Mouse (Mus musculus): Measurements from ENCODE around the gene Slc5a4b. TPM values are rescaled to one million over a fixed set of nuclear protein-coding genes. Genes with fewer than 3 reads are reported as not detected.
A peak's percentile ranks its signal among the peaks of the same experiment; 100 is the strongest.
"Not testable (repeated sequence)": the region's sequence is repeated elsewhere in the genome, so short reads cannot be mapped to it uniquely, and the experiment has no call there.

Slc5a4b gene
- not detected for total RNA-seq (2021)

DNA sequence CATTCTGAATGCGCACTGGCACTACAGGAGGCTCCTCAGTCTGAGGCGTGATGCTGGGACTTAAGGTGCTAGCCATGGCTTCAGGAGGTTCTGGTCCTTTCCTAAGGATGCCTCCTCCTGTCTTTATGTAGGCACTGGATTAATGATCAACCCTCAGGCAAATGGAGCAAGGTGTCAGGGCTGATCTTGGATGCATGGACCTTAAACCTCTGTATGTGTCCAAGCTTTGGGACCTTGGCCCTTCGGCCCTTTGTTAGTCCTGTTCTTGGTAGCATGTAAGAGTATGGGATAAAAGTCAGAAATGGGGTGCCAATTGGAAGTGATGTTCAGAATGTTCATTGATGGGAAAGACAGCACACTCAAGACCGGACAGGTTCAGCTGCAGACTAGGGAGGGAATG lies at the start of gene Slc5a4b:
TSS of gene Slc5a4b (minus strand) at position 101 of the 400 bp plus-strand sequence.
- intact Hi-C loops (cut with DNase I): no loop called here

DNA sequence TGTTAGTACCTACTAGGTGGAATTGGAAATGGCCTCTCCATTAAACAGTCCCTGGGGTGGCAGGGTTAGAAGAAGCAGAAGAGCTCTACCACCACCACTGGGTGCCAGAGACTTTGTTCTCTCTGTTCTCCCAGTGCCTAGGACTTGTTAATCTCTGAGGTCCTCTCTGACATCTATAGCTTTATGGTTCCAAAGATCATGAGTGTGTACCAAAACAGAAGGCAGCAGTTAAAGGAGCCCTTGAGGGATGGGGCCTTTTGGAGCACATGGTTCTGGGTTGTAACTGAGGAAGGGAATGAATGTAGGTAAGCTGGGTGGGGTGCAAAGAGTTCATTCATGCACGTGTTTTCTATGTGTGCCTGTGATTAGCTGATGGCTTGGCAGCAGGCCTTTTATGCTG lies 47.2 kb upstream of the Slc5a4b start:
- intact Hi-C loops (cut with DNase I): no loop called here
- DNase-seq: no peak

More for the DNA sequence above, at the start of gene Slc5a4b:
- no peak for DNase-seq

- intact Hi-C loops (cut with DNase I): no loop called here
Observed at GRCm38 (mm10) chr10:76157528-76157927, 46.8 kb upstream of the Slc5a4b start.

DNA sequence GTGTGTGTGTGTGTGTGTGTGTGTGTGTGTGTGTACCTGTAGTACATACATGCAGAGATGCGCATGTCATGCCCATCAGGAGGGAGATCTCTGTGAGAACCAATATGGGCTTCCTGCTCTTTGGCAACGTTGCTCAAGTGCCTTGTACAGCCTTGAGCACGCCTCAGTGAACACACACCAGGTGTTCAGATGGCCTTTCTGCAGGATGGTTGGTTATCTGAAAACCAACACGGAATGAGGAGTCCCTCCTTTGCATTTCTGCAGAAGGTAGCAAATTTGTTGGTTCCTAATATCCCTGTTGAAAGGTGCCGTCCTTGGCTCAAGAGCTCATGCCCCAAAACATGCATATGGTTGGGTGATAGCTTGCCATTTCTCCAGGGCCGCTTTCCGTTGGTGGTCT lies 45.1 kb upstream of the Slc5a4b start:
- DNase-seq: no peak
- intact Hi-C loops (cut with DNase I): no loop called here

More at GRCm38 (mm10) chr10:76157528-76157927, 46.8 kb upstream of the Slc5a4b start:
- DNase-seq: no peak

DNA sequence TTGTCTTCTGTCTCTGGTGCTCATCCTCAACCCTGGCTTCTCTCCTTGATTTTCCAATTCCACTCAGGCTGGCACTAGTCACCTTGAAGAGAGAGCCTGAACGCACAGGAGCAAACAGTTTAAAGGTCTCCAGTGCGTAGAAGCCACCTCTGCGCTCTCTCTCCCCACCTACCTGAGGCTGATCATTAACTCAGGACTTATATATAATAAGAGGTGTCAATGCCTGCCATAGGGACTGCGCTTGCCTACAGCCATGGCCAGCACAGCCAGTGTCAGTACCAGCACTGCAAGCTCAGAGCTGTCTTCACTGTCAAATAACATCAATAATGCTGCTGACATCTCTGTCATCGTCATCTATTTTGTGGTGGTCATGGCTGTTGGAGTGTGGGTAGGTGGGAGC lies 36.5 kb upstream of the Slc5a4b start, which contains the start of gene Slc5a4a:
TSS of gene Slc5a4a (plus strand) at position 174 of the 400 bp plus-strand sequence.
- no peak for DNase-seq
- intact Hi-C loops (cut with DNase I): no loop called here

GRCm38 (mm10) chr10:76146846-76147245 lies 36.1 kb upstream of the Slc5a4b start:
- intact Hi-C loops (cut with DNase I): no loop called here

DNA sequence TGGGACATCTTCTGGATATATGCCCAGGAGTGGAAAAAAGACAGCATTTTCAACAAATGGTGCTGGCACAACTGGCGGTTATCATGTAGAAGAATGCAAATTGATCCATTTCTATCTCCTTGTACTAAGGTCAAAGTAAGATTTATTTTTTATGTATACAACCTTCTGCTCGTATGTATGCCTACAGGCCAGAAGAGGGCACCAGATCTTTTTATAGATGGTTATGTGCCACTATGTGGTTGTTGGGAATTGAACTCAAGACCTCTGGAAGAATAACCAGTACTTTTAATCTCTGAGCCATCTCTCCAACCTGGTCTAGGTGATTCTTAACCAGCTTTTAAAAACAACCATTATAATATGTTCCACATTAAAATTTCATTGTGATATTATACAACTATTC lies 25.6 kb upstream of the Slc5a4b start:
- intact Hi-C loops (cut with DNase I): no loop called here
- no peak for DNase-seq

More at GRCm38 (mm10) chr10:76146846-76147245, 36.1 kb upstream of the Slc5a4b start:
- no peak for DNase-seq

DNA sequence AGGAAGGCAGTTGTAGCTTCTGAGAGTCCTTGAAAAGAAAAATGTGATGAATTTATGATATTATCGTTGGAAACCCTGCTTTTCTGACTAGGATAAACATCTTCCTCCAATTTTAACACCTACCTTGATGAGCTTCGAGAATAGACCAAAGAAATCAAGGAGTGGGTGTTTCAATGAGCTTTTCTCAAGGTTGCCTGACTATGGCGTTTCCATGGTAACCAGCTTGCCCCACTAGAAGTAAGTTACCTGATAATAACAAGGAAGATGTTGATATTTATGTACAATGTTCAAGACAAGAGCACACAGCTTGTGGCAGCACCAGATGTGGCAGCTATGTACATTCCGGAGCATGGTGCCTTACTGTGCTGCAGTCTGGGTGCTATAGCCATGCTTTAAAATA lies 21.7 kb upstream of the Slc5a4b start:
- DNase-seq: no peak
- intact Hi-C loops (cut with DNase I): no loop called here

GRCm38 (mm10) chr10:76121495-76121894 lies 10.7 kb upstream of the Slc5a4b start:
- DNase-seq: no peak
- intact Hi-C loops (cut with DNase I): no loop called here

GRCm38 (mm10) chr10:76120124-76120711 lies 9.5 kb upstream of the Slc5a4b start:
- intact Hi-C loops (cut with DNase I): no loop called here
- no peak for DNase-seq

DNA sequence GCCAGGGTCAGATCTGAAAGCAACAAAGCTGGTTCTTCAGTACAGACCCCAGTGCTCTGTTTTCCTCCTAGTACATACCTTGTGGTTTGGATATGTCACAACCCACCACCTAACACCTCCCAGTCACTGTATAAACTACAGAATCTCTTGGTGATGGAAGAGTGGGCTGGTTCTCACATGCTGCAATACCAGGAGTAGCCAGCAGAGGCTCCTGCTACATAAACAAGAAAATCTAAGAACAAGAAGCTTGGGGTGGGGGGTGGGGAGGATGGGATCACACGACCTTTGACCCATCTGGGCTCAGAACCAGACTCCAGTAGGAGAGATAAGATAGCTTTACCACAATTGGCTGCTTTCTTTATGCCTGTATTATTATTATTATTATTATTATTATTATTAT lies 8.0 kb upstream of the Slc5a4b start:
- no peak for DNase-seq

DNA sequence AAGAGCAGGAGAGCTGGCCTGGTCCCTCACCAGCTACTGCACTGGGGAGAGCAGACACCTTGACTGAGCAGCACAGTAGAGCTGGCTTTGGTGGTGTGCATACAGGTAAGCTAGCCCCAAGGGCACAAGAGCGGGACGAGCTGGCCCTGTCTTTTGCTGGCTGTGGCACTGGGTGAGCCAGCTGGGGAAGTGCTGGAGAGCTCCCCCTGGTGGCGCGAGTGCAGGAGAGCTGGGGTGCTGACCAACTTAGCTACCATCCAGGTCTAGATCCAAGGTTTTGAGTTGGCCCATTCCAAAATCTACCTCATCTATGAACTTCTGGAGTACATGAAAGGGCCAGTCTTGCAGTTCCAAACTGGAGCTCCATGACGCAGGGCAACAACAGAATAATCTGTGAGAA lies 7.2 kb upstream of the Slc5a4b start:
- peak; percentile 8 to 33 for DNase-seq
- intact Hi-C loops (cut with DNase I): no loop called here

More for the DNA sequence above, 8.0 kb upstream of the Slc5a4b start:
- intact Hi-C loops (cut with DNase I): no loop called here

DNA sequence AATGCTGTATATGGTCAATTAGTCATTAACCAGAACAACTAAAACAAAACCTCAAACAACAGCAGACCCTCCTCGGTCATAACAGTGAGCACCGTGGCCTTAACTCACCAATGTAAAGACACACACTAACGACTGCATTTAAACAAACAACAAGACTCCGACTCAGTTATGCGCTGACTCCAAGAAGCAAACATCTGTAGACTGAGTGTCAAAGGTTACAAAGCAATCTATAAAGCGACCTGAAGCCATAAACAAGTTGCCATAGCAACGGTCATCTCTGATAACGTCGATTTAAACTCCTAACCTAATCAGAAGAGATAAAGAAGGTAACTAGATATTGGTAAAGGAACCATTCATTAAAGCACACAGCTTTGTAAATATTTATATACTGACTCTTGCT lies 13.4 kb downstream of the Slc5a4b start:
- no peak for DNase-seq
- intact Hi-C loops (cut with DNase I): no loop called here

DNA sequence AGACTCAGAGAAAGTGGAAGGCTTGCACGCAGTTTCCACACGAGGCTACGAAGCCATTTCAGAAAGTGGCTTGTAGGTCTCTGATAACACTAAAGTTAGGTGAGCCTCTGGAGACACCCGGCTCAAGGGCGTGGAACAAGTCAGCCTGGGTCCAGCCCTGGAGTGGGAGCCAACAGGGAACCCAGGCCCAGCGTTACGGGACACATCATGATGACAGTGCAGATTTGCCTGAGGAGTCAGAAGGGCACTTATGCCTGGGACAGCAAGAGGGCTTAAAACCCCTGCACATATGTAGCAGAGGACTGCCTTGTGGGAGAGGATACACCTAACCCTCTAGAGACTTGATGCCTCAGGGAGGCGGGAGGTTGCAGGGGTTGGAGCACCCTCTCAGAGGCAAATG lies 14.2 kb downstream of the Slc5a4b start:
- DNase-seq: no peak
- intact Hi-C loops (cut with DNase I): no loop called here

GRCm38 (mm10) chr10:76077008-76077407 lies 33.8 kb downstream of the Slc5a4b start:
- intact Hi-C loops (cut with DNase I); DNase-seq: not testable (repeated sequence)

- DNase-seq; intact Hi-C loops (cut with DNase I): not testable (repeated sequence)
Observed at GRCm38 (mm10) chr10:76072080-76072479, 38.7 kb downstream of the Slc5a4b start.

DNA sequence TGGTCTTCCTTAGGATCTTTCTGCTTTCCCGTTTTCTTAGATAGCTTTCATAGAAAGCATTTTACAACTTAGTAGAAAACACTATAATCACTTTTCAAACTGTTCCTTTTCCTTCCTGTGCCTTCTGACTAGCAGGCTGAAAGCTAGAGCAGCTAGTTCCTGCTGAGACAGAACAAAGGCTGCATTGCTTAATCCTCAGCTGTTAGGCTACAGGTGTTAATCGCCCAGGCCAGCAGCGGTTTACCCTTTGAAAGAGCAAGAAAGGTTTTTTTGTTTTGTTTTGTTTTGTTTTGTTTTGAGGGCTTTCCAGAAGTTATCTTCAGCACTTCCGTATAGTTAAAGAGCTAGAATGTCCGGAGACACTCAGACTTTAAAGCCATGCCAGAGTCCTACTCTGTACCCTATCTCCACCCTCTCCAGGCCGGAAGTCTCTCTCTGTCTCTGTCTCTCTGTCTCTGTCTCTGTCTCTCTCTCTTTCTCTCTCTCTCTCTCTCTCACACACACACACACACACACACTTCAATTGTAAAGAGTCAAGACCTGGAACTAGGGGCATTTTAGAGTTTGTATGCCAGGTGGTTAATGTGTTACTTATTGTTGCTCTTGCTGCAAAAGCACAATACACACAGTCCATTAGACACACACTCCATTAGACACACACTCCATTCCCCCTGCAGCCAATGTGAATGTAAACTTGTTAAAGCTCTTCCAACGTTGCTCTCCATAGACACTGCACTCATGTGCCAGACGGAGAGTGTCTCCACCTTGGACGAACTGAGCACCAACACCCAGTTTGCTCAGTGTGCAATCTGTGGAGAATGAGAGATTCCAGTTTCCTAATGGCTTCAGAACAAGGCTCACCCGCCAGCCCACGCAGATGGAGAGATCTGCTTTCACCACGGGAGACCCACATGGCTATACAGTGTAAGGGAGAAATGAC lies 42.8 kb downstream of the Slc5a4b start:
- intact Hi-C loops (cut with DNase I): no loop called here
- no peak for DNase-seq

- intact Hi-C loops (cut with DNase I): no loop called here
- no peak for DNase-seq
Observed at GRCm38 (mm10) chr10:76062439-76062838, 48.3 kb downstream of the Slc5a4b start.

GRCm38 (mm10) chr10:76051860-76052259 lies 58.9 kb downstream of the Slc5a4b start:
- no peak for DNase-seq
- intact Hi-C loops (cut with DNase I): no loop called here

GRCm38 (mm10) chr10:76048967-76049366 lies 61.8 kb downstream of the Slc5a4b start:
- intact Hi-C loops (cut with DNase I): no loop called here
- no peak for DNase-seq

- no peak for DNase-seq
- intact Hi-C loops (cut with DNase I): no loop called here
Observed at GRCm38 (mm10) chr10:76047182-76047869, 63.4 kb downstream of the Slc5a4b start.

Measured in heart, postnatal 36 days (tissue).